Mouse (Mus musculus) gastrocnemius, postnatal 4 days (tissue): ENCODE measurements around the gene Zfp1. TPM values are rescaled to one million over a fixed set of nuclear protein-coding genes. Genes with fewer than 3 reads are reported as not detected.
A peak's percentile ranks its signal among the peaks of the same experiment; 100 is the strongest.

ENCODE experiments used
- DNase-seq, 2 experiments: peaks; one replicate each; pipeline ENCODE4 v3.0.0; 2021 to 2022; ENCODE audit warnings: low spot score in 2 of 2, mixed read lengths in 2 of 2
- microRNA-seq: library from miRNA; unstranded; fragments of <30 nt; microRNA quantifications from one replicate; pipeline ENCODE4 v1.2.0, GENCODE M21; 2021
- total RNA-seq, 2 experiments: library from RNA; stranded (reverse); gene quantifications; 2 replicates each; pipeline ENCODE4 v1.2.3; 2021

The Zfp1 gene
- total RNA-seq, 2 experiments from 2014 or later, result 10.1 to 11.4 TPM

- DNase-seq, result no peak
Measured at GRCm38 (mm10) chr8:111710777-111711485, 67.7 kb downstream of the Zfp1 start.

- DNase-seq, result no peak
Measured at GRCm38 (mm10) chr8:111712135-111712534, 68.9 kb downstream of the Zfp1 start.

GRCm38 (mm10) chr8:111712588-111712987 is 69.4 kb downstream of the Zfp1 start:
- DNase-seq, result peak in 1 of 2 experiments; percentile 59

GRCm38 (mm10) chr8:111713291-111713690 is 70.1 kb downstream of the Zfp1 start:
- no peak for DNase-seq

- no peak for DNase-seq
Measured at GRCm38 (mm10) chr8:111713817-111714216, 70.6 kb downstream of the Zfp1 start.

- DNase-seq, result no peak
Measured at GRCm38 (mm10) chr8:111714295-111714694, 71.1 kb downstream of the Zfp1 start.

- DNase-seq, result peak in 1 of 2 experiments; percentile 11
Measured at GRCm38 (mm10) chr8:111715514-111715913, 72.3 kb downstream of the Zfp1 start.

- peak; percentile 69 to 87 for DNase-seq
Measured at GRCm38 (mm10) chr8:111716603-111717487, 73.6 kb downstream of the Zfp1 start.

GRCm38 (mm10) chr8:111717488-111717792 is 74.2 kb downstream of the Zfp1 start:
- no peak for DNase-seq

GRCm38 (mm10) chr8:111717866-111718265 is 74.7 kb downstream of the Zfp1 start:
- DNase-seq, result peak in 1 of 2 experiments; percentile 52

GRCm38 (mm10) chr8:111718937-111719336 is 75.7 kb downstream of the Zfp1 start:
- no peak for DNase-seq

GRCm38 (mm10) chr8:111720115-111720544 is 76.9 kb downstream of the Zfp1 start:
- no peak for DNase-seq

Small RNAs within 50 kb of the gene (microRNA-seq; reads per million reads assigned to microRNA genes)
- not detected for gene Mir7076

Other genes with a start within 250 kb of the Zfp1 start
- gene Fa2h, start 249.6 kb upstream of the Zfp1 start, total RNA-seq, result 1 to 10 TPM; 3.9 to 4.2 TPM
- 10 to 100 TPM; 13.0 to 13.3 TPM for gene Wdr59, start 121.3 kb upstream of the Zfp1 start, total RNA-seq
- 10 to 100 TPM; 69.2 to 70.8 TPM for gene Znrf1, start 107.3 kb upstream of the Zfp1 start, total RNA-seq
- gene Ldhd, start 13.0 kb upstream of the Zfp1 start, total RNA-seq, result 1 to 10 TPM; 3.7 TPM
- under 1 TPM in 1 of 2 experiments, not detected in 1; 0.32 TPM for gene Ctrb1, start 47.6 kb downstream of the Zfp1 start, total RNA-seq
- gene Bcar1, start 100.4 kb downstream of the Zfp1 start, total RNA-seq, result 10 to 100 TPM; 35.1 to 36.5 TPM
- gene Cfdp1, start 210.9 kb downstream of the Zfp1 start, total RNA-seq, result 10 to 100 TPM; 59.8 to 67.7 TPM
- gene Tmem170, start 233.3 kb downstream of the Zfp1 start, total RNA-seq, result 1 to 10 TPM; 2.0 to 2.9 TPM